Mouse (Mus musculus): ENCODE measurements around the gene 1190002N15Rik.

The 1190002N15Rik gene

DNA sequence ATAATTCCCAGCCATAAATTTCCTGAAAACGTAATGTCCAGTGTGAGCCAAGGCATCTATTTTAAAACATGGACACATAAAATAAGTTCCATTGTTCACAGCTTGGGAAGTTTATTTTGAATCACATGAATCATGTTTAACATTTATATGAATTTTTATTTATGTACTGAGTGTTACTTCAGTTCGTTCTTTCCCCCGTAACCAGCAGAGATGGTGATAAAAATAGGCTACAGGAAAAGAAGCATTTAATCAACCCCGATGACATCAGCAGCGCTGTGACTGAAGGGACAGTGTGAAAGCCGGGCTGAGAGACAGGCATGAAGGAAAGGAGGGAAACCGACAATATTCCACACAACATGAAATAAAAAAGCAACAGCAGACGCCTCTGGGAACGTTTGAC is 46.4 kb downstream of the 1190002N15Rik start:
- no peaks in the 10 kb centered on the region for H3K4me1 ChIP-seq (replicated peaks; ENCODE audit: low read depth, low read length)
- H3K4me3 ChIP-seq (replicated peaks; ENCODE audit: low read length) = no peak overlapping the region
- no peaks in the 10 kb centered on the region for H3K9me3 ChIP-seq (ENCODE audit: low read length)
- TF ChIP-seq POU5F1 (IDR thresholded peaks at IDR 0.05; ENCODE audit: borderline replicate concordance, low read length) = no peak
- TF ChIP-seq CTCF (conservative IDR thresholded peaks at IDR 0.05; ENCODE audit: low read length) = no peak
- no peak for TF ChIP-seq NANOG (IDR thresholded peaks at IDR 0.05; ENCODE audit: borderline replicate concordance, low read length)
- no peaks in the 10 kb centered on the region for H3K27me3 ChIP-seq (ENCODE audit: insufficient read depth, low read length)
- no peaks in the 10 kb centered on the region for H3K36me3 ChIP-seq (ENCODE audit: insufficient read depth, low read length)

- H3K27me3 ChIP-seq (ENCODE audit: insufficient read depth, low read length) = no peaks in the 10 kb centered on the region
- TF ChIP-seq POU5F1 (IDR thresholded peaks at IDR 0.05; ENCODE audit: borderline replicate concordance, low read length) (no peak), NANOG (IDR thresholded peaks at IDR 0.05; ENCODE audit: borderline replicate concordance, low read length) (no peak), CTCF (conservative IDR thresholded peaks at IDR 0.05; ENCODE audit: low read length) (no peak)
- H3K9me3 ChIP-seq (ENCODE audit: low read length) = no peaks in the 10 kb centered on the region
- no peak overlapping the region for H3K4me3 ChIP-seq (replicated peaks; ENCODE audit: low read length)
- no peaks in the 10 kb centered on the region for H3K4me1 ChIP-seq (replicated peaks; ENCODE audit: low read depth, low read length)
- H3K36me3 ChIP-seq (ENCODE audit: insufficient read depth, low read length) = no peaks in the 10 kb centered on the region
Observed at GRCm38 (mm10) chr9:94487976-94488375, 49.9 kb downstream of the 1190002N15Rik start.

GRCm38 (mm10) chr9:94483291-94483879 is 54.5 kb downstream of the 1190002N15Rik start:
- Histone ChIP-seq H3K4me3 (replicated peaks; ENCODE audit: low read length) (no peak overlapping the region), H3K9me3 (ENCODE audit: low read length) (no peaks in the 10 kb centered on the region), H3K27me3 (ENCODE audit: insufficient read depth, low read length) (no peaks in the 10 kb centered on the region), H3K36me3 (ENCODE audit: insufficient read depth, low read length) (no peaks in the 10 kb centered on the region), H3K4me1 (replicated peaks; ENCODE audit: low read depth, low read length) (no peaks in the 10 kb centered on the region)
- TF ChIP-seq NANOG (IDR thresholded peaks at IDR 0.05; ENCODE audit: borderline replicate concordance, low read length) = no peak
- no peak for TF ChIP-seq POU5F1 (IDR thresholded peaks at IDR 0.05; ENCODE audit: borderline replicate concordance, low read length)
- no peak for TF ChIP-seq CTCF (conservative IDR thresholded peaks at IDR 0.05; ENCODE audit: low read length)

DNA sequence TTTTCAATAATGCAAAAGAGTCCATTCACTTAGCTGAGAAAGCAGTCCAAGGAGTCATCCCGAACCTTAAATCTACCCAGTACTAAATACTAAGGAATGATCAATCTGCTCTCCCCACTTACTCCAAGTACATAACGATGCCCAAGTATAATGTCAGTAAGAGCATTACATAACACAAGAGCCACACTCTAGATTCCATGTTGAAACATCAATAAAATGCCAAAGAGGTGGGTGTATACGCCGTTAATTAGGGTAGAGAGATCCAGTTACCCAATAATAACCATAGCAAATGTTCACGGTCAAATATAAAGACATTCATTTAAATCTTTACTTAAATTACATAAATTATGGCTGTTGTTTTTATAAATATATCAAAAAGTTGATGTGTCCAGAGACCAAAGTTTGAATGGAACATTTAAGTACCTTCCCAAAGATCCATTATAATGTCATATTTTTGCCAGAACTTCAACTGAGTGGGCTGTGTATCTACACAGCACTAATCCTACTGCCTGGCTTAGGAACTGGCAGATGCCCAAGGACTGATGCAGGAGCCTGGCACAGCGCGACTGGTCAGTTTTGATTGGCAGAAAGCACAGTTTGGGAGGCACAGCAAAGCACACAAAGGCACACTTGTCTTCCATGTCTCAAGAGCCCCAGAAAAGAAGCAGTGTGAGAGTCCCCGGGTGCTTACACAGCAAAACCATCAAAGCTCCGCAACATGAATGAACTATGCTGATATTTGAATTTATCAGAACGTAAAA is 55.5 kb downstream of the 1190002N15Rik start:
- Histone ChIP-seq H3K4me1 (replicated peaks; ENCODE audit: low read depth, low read length) (no peaks in the 10 kb centered on the region), H3K4me3 (replicated peaks; ENCODE audit: low read length) (no peak overlapping the region), H3K36me3 (ENCODE audit: insufficient read depth, low read length) (no peaks in the 10 kb centered on the region), H3K9me3 (ENCODE audit: low read length) (no peaks in the 10 kb centered on the region), H3K27me3 (ENCODE audit: insufficient read depth, low read length) (no peaks in the 10 kb centered on the region)
- no peak for TF ChIP-seq POU5F1 (IDR thresholded peaks at IDR 0.05; ENCODE audit: borderline replicate concordance, low read length)
- TF ChIP-seq CTCF (conservative IDR thresholded peaks at IDR 0.05; ENCODE audit: low read length) = no peak
- TF ChIP-seq NANOG (IDR thresholded peaks at IDR 0.05; ENCODE audit: borderline replicate concordance, low read length) = no peak

GRCm38 (mm10) chr9:94481057-94481456 is 56.8 kb downstream of the 1190002N15Rik start:
- Histone ChIP-seq H3K4me1 (replicated peaks; ENCODE audit: low read depth, low read length) (no peaks in the 10 kb centered on the region), H3K27me3 (ENCODE audit: insufficient read depth, low read length) (no peaks in the 10 kb centered on the region), H3K4me3 (replicated peaks; ENCODE audit: low read length) (no peak overlapping the region), H3K36me3 (ENCODE audit: insufficient read depth, low read length) (no peaks in the 10 kb centered on the region), H3K9me3 (ENCODE audit: low read length) (no peaks in the 10 kb centered on the region)
- TF ChIP-seq NANOG (IDR thresholded peaks at IDR 0.05; ENCODE audit: borderline replicate concordance, low read length) (no peak), POU5F1 (IDR thresholded peaks at IDR 0.05; ENCODE audit: borderline replicate concordance, low read length) (no peak), CTCF (conservative IDR thresholded peaks at IDR 0.05; ENCODE audit: low read length) (no peak)

GRCm38 (mm10) chr9:94479382-94479781 is 58.5 kb downstream of the 1190002N15Rik start:
- no peak for TF ChIP-seq CTCF (conservative IDR thresholded peaks at IDR 0.05; ENCODE audit: low read length)
- no peak for TF ChIP-seq NANOG (IDR thresholded peaks at IDR 0.05; ENCODE audit: borderline replicate concordance, low read length)
- no peak for TF ChIP-seq POU5F1 (IDR thresholded peaks at IDR 0.05; ENCODE audit: borderline replicate concordance, low read length)
- no peaks in the 10 kb centered on the region for H3K36me3 ChIP-seq (ENCODE audit: insufficient read depth, low read length)
- H3K4me1 ChIP-seq (replicated peaks; ENCODE audit: low read depth, low read length) = no peaks in the 10 kb centered on the region
- no peaks in the 10 kb centered on the region for H3K9me3 ChIP-seq (ENCODE audit: low read length)
- no peak overlapping the region for H3K4me3 ChIP-seq (replicated peaks; ENCODE audit: low read length)
- H3K27me3 ChIP-seq (ENCODE audit: insufficient read depth, low read length) = no peaks in the 10 kb centered on the region

DNA sequence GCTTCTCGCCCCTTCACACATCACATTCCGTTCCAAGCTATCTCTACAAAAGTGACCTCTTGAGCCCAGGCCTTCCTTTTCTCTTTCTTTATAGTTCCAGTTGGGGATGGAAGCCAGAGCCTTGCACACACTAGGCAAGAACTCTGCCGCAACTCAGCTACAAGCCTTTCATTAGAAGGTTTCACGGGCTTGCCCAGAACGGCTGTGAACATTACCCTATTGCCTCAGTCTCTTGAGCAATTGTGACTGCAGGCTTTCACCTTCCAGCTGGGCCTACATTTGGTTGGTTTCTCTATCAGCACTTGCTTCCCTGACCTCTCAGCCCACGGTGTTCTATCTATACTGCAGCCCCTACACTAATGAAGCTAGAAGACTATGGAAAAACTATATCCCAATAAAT is 58.9 kb downstream of the 1190002N15Rik start:
- Histone ChIP-seq H3K9me3 (ENCODE audit: low read length) (no peaks in the 10 kb centered on the region), H3K36me3 (ENCODE audit: insufficient read depth, low read length) (no peaks in the 10 kb centered on the region), H3K27me3 (ENCODE audit: insufficient read depth, low read length) (no peaks in the 10 kb centered on the region), H3K4me3 (replicated peaks; ENCODE audit: low read length) (no peak overlapping the region), H3K4me1 (replicated peaks; ENCODE audit: low read depth, low read length) (no peaks in the 10 kb centered on the region)
- TF ChIP-seq POU5F1 (IDR thresholded peaks at IDR 0.05; ENCODE audit: borderline replicate concordance, low read length) (no peak), NANOG (IDR thresholded peaks at IDR 0.05; ENCODE audit: borderline replicate concordance, low read length) (no peak), CTCF (conservative IDR thresholded peaks at IDR 0.05; ENCODE audit: low read length) (no peak)

DNA sequence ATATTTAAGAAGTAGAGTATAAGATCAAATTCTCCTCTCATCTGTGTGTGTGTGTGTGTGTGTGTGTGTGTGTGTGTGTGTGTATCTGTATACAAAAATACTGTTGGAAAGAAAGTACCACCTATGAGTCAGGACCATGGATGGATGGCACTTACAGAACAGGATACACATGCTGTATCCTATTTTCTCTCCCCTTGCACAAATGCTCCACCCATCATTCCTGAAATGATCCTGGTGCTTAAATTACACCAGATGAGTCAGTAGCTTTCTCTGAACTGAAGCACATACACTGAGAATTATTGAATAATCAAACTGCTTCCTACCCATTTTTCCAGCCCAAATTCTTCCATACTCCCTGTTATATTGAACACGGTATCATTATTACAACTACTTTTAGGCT is 61.9 kb downstream of the 1190002N15Rik start:
- no peak for TF ChIP-seq NANOG (IDR thresholded peaks at IDR 0.05; ENCODE audit: borderline replicate concordance, low read length)
- TF ChIP-seq POU5F1 (IDR thresholded peaks at IDR 0.05; ENCODE audit: borderline replicate concordance, low read length) = no peak
- TF ChIP-seq CTCF (conservative IDR thresholded peaks at IDR 0.05; ENCODE audit: low read length) = no peak
- no peaks in the 10 kb centered on the region for H3K9me3 ChIP-seq (ENCODE audit: low read length)
- no peak overlapping the region for H3K4me3 ChIP-seq (replicated peaks; ENCODE audit: low read length)
- H3K4me1 ChIP-seq (replicated peaks; ENCODE audit: low read depth, low read length) = no peaks in the 10 kb centered on the region
- H3K27me3 ChIP-seq (ENCODE audit: insufficient read depth, low read length) = no peaks in the 10 kb centered on the region
- H3K36me3 ChIP-seq (ENCODE audit: insufficient read depth, low read length) = no peaks in the 10 kb centered on the region

Measured in E14TG2a.4 (cell line).